Mouse (Mus musculus): Measurements from ENCODE around the gene Slc41a3. TPM values are rescaled to one million over a fixed set of nuclear protein-coding genes. Genes with fewer than 3 reads are reported as not detected.

The Slc41a3 gene
- polyA plus RNA-seq, 1 experiment from 2014 or later = 3.3 TPM

- 95% methylated on average over 3 of the region's 3 CpGs for WGBS
- Histone ChIP-seq H3K27ac (ENCODE audit: low read length) (no peak overlapping the region), H3K27me3 (replicated peaks; ENCODE audit: control insufficient read depth, insufficient read depth, low read length) (no peaks in the 10 kb centered on the region)
These were observed 37.0 kb upstream of the Slc41a3 start for GRCm38 (mm10) chr6:90567486-90567885.

GRCm38 (mm10) chr6:90567928-90568327 lies 36.6 kb upstream of the Slc41a3 start:
- Histone ChIP-seq H3K4me3 (replicated peaks; ENCODE audit: low read length) (no peak overlapping the region), H3K4me1 (replicated peaks; ENCODE audit: control insufficient read depth, insufficient read depth, low read length) (no peaks in the 10 kb centered on the region), H3K9me3 (ENCODE audit: control insufficient read depth, low read length) (no peaks in the 10 kb centered on the region), H3K27ac (ENCODE audit: low read length) (no peak overlapping the region), H3K4me2 (ENCODE audit: low read length) (no peak overlapping the region), H3K9ac (replicated peaks; ENCODE audit: low read depth, low read length) (no peak overlapping the region), H3K27me3 (replicated peaks; ENCODE audit: control insufficient read depth, insufficient read depth, low read length) (no peaks in the 10 kb centered on the region), H3K36me3 (ENCODE audit: control insufficient read depth, insufficient read depth) (no peaks in the 10 kb centered on the region)
- WGBS = 74% methylated on average over 3 of the region's 3 CpGs
- ATAC-seq = no peak

More at GRCm38 (mm10) chr6:90567486-90567885, 37.0 kb upstream of the Slc41a3 start:
- ATAC-seq = no peak
- H3K4me3 ChIP-seq (replicated peaks; ENCODE audit: low read length) = no peak overlapping the region
- H3K9ac ChIP-seq (replicated peaks; ENCODE audit: low read depth, low read length) = no peak overlapping the region
- H3K4me1 ChIP-seq (replicated peaks; ENCODE audit: control insufficient read depth, insufficient read depth, low read length) = no peaks in the 10 kb centered on the region
- H3K36me3 ChIP-seq (ENCODE audit: control insufficient read depth, insufficient read depth) = no peaks in the 10 kb centered on the region
- no peaks in the 10 kb centered on the region for H3K9me3 ChIP-seq (ENCODE audit: control insufficient read depth, low read length)
- H3K4me2 ChIP-seq (ENCODE audit: low read length) = no peak overlapping the region

DNA sequence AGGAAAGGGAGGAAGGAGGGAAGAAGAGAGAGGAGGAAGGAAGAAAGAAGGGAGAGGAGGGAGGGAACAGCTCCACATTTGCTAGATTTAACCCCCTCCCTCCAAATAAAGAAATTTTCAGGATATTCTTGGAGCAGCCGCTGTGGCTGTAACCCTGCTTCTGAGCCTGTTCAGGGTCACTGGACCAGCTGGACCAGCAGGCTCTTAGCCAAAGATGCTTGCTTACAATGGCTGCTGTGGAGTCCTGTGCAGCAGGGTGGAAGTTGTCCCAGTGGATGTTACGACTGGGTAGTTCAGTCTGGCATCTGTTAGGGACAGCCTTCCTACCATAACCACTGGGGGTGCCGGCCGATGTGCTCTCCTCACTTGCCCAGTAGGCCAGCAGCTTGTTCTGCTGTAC lies 35.8 kb upstream of the Slc41a3 start:
- WGBS = 63% methylated on average over 4 of the region's 4 CpGs
- Histone ChIP-seq H3K9me3 (ENCODE audit: control insufficient read depth, low read length) (no peaks in the 10 kb centered on the region), H3K4me1 (replicated peaks; ENCODE audit: control insufficient read depth, insufficient read depth, low read length) (no peaks in the 10 kb centered on the region), H3K27ac (ENCODE audit: low read length) (no peak overlapping the region), H3K36me3 (ENCODE audit: control insufficient read depth, insufficient read depth) (no peaks in the 10 kb centered on the region), H3K9ac (replicated peaks; ENCODE audit: low read depth, low read length) (no peak overlapping the region), H3K4me2 (ENCODE audit: low read length) (no peak overlapping the region), H3K27me3 (replicated peaks; ENCODE audit: control insufficient read depth, insufficient read depth, low read length) (no peaks in the 10 kb centered on the region), H3K4me3 (replicated peaks; ENCODE audit: low read length) (no peak overlapping the region)
- no peak for ATAC-seq

DNA sequence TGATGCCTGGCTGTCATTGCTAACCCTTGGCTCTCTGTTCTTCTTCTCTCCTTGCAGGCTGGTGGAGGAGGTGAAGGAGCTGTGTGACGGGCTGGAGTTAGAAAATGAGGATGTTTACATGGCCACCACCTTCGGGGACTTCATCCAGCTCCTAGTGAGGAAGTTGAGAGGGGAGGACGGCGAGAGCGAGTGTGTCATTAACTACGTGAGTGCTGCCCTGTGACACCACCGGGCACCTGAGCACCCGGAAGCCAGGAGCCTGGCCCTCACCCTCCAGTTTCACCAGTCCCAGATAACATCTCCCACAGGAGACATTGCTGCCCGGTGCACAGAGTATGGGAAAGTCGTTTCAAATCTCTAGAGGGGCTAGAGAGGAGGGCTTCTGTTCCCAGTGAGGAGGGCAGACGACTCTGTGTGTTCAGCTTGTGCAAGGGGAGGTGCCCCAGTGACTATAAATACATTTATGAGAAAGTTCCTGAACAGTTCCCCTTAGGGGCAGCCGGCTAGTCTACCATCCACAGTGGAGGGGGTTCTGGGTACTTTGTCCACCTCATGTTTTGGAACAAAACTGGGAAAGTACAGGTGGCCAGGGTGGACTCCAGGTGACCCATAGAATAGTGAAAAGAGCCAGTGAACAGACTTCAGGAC lies 34.7 kb upstream of the Slc41a3 start:
- no peaks in the 10 kb centered on the region for H3K36me3 ChIP-seq (ENCODE audit: control insufficient read depth, insufficient read depth)
- H3K27ac ChIP-seq (ENCODE audit: low read length) = no peak overlapping the region
- H3K4me3 ChIP-seq (replicated peaks; ENCODE audit: low read length) = no peak overlapping the region
- H3K27me3 ChIP-seq (replicated peaks; ENCODE audit: control insufficient read depth, insufficient read depth, low read length) = no peaks in the 10 kb centered on the region
- no peak for ATAC-seq
- H3K9ac ChIP-seq (replicated peaks; ENCODE audit: low read depth, low read length) = no peak overlapping the region
- no peaks in the 10 kb centered on the region for H3K9me3 ChIP-seq (ENCODE audit: control insufficient read depth, low read length)
- 82% methylated on average over 12 of the region's 12 CpGs for WGBS
- H3K4me1 ChIP-seq (replicated peaks; ENCODE audit: control insufficient read depth, insufficient read depth, low read length) = no peaks in the 10 kb centered on the region
- H3K4me2 ChIP-seq (ENCODE audit: low read length) = no peak overlapping the region

DNA sequence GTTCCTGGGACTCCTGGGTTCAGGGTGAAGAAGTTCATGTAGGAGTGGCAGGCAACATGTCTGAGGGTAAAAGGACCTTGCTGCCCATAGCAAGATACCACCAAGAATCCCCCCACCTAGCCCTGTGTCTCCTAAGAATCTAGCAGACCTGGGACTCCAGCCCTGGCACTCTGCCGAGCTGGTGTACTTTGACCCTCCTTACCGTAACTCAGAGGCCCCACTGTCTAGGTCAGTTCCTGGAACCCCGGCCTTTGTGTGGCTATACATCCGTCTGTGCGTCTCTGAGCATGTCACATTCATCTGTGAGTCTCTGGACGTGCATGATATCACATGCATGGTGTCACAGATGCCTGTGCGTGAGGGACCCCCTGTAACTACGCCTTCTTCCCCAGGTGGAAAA lies 34.1 kb upstream of the Slc41a3 start:
- Histone ChIP-seq H3K9ac (replicated peaks; ENCODE audit: low read depth, low read length) (no peak overlapping the region), H3K27me3 (replicated peaks; ENCODE audit: control insufficient read depth, insufficient read depth, low read length) (no peaks in the 10 kb centered on the region), H3K4me2 (ENCODE audit: low read length) (no peak overlapping the region), H3K36me3 (ENCODE audit: control insufficient read depth, insufficient read depth) (no peaks in the 10 kb centered on the region), H3K27ac (ENCODE audit: low read length) (no peak overlapping the region), H3K4me3 (replicated peaks; ENCODE audit: low read length) (no peak overlapping the region), H3K9me3 (ENCODE audit: control insufficient read depth, low read length) (no peaks in the 10 kb centered on the region), H3K4me1 (replicated peaks; ENCODE audit: control insufficient read depth, insufficient read depth, low read length) (no peaks in the 10 kb centered on the region)
- 78% methylated on average over 8 of the region's 8 CpGs for WGBS
- no peak for ATAC-seq

- 37% methylated on average over 3 of the region's 3 CpGs for WGBS
- Histone ChIP-seq H3K4me1 (replicated peaks; ENCODE audit: control insufficient read depth, insufficient read depth, low read length) (0 out of 2 replicates have a peak, but pooled peaks cover 4% of the 10 kb centered on the region), H3K36me3 (ENCODE audit: control insufficient read depth, insufficient read depth) (no peaks in the 10 kb centered on the region), H3K27ac (ENCODE audit: low read length) (no peak overlapping the region), H3K9ac (replicated peaks; ENCODE audit: low read depth, low read length) (no peak overlapping the region), H3K27me3 (replicated peaks; ENCODE audit: control insufficient read depth, insufficient read depth, low read length) (no peaks in the 10 kb centered on the region), H3K4me2 (ENCODE audit: low read length) (no peak overlapping the region), H3K9me3 (ENCODE audit: control insufficient read depth, low read length) (no peaks in the 10 kb centered on the region), H3K4me3 (replicated peaks; ENCODE audit: low read length) (no peak overlapping the region)
- peak; percentile 57 for ATAC-seq
These were observed 29.2 kb upstream of the Slc41a3 start for GRCm38 (mm10) chr6:90575261-90575715.

DNA sequence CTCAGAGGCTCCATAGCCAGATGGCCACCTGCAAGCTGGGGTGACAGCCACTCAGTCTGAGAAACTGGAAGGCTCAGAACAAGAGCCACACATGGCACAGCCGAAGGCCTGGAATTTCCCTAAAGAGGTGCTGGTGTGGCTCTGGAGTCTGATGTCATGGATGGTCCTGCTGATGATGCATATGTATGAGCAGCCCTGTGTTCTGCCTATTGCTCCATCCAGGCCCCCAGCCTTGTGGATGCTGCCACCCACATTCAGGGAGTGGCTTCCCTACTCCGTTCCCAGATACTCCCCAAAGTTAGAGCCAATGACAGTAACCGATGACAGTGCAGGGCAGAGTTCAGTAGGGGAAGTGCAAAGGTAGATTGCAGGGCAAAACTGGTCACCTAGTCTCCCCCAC lies 26.4 kb upstream of the Slc41a3 start:
- Histone ChIP-seq H3K4me2 (ENCODE audit: low read length) (no peak overlapping the region), H3K4me1 (replicated peaks; ENCODE audit: control insufficient read depth, insufficient read depth, low read length) (0 out of 2 replicates have a peak, but pooled peaks cover 4% of the 10 kb centered on the region), H3K27ac (ENCODE audit: low read length) (no peak overlapping the region), H3K9me3 (ENCODE audit: control insufficient read depth, low read length) (no peaks in the 10 kb centered on the region), H3K36me3 (ENCODE audit: control insufficient read depth, insufficient read depth) (no peaks in the 10 kb centered on the region), H3K27me3 (replicated peaks; ENCODE audit: control insufficient read depth, insufficient read depth, low read length) (no peaks in the 10 kb centered on the region), H3K9ac (replicated peaks; ENCODE audit: low read depth, low read length) (no peak overlapping the region), H3K4me3 (replicated peaks; ENCODE audit: low read length) (no peak overlapping the region)
- WGBS = 48% methylated on average over 3 of the region's 3 CpGs
- ATAC-seq = peak; percentile 61

GRCm38 (mm10) chr6:90582331-90582730 lies 22.2 kb upstream of the Slc41a3 start:
- no peak overlapping the region for H3K27ac ChIP-seq (ENCODE audit: low read length)
- ATAC-seq = no peak

DNA sequence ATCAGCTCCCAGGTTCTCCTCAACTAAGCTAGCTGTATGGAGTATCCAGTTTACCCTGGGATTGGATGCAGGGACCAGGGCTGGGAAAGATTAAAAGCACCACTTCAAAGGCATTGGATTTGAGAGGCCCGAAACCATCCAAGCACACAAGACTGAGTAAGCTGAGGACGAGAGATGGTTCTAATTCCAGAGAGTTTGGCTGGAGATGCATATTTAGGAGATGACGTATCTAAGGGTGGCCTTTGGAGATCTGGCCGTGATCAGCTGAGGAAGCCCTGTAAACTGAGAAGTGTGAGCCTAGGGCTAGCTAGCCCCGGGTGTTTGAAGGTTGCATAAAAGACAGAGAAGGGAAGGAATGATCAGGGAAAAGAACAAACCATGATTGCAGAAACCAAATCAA lies 16.4 kb upstream of the Slc41a3 start:
- Histone ChIP-seq H3K27me3 (replicated peaks; ENCODE audit: control insufficient read depth, insufficient read depth, low read length) (no peaks in the 10 kb centered on the region), H3K27ac (ENCODE audit: low read length) (no peak overlapping the region), H3K4me3 (replicated peaks; ENCODE audit: low read length) (no peak overlapping the region), H3K4me2 (ENCODE audit: low read length) (no peak overlapping the region), H3K9ac (replicated peaks; ENCODE audit: low read depth, low read length) (no peak overlapping the region), H3K9me3 (ENCODE audit: control insufficient read depth, low read length) (no peaks in the 10 kb centered on the region), H3K4me1 (replicated peaks; ENCODE audit: control insufficient read depth, insufficient read depth, low read length) (no peaks in the 10 kb centered on the region), H3K36me3 (ENCODE audit: control insufficient read depth, insufficient read depth) (no peaks in the 10 kb centered on the region)
- 76% methylated on average over 5 of the region's 5 CpGs for WGBS
- ATAC-seq = no peak

More at GRCm38 (mm10) chr6:90582331-90582730, 22.2 kb upstream of the Slc41a3 start:
- 82% methylated on average over 2 of the region's 2 CpGs for WGBS
- no peak overlapping the region for H3K4me3 ChIP-seq (replicated peaks; ENCODE audit: low read length)
- H3K36me3 ChIP-seq (ENCODE audit: control insufficient read depth, insufficient read depth) = no peaks in the 10 kb centered on the region
- no peak overlapping the region for H3K4me2 ChIP-seq (ENCODE audit: low read length)
- no peaks in the 10 kb centered on the region for H3K27me3 ChIP-seq (replicated peaks; ENCODE audit: control insufficient read depth, insufficient read depth, low read length)
- no peaks in the 10 kb centered on the region for H3K9me3 ChIP-seq (ENCODE audit: control insufficient read depth, low read length)
- 0 out of 2 replicates have a peak, but pooled peaks cover 4% of the 10 kb centered on the region for H3K4me1 ChIP-seq (replicated peaks; ENCODE audit: control insufficient read depth, insufficient read depth, low read length)
- no peak overlapping the region for H3K9ac ChIP-seq (replicated peaks; ENCODE audit: low read depth, low read length)

- WGBS = 85% methylated on average over 1 of the region's 1 CpGs
- Histone ChIP-seq H3K4me1 (replicated peaks; ENCODE audit: control insufficient read depth, insufficient read depth, low read length) (no peaks in the 10 kb centered on the region), H3K27ac (ENCODE audit: low read length) (no peak overlapping the region), H3K4me3 (replicated peaks; ENCODE audit: low read length) (no peak overlapping the region), H3K27me3 (replicated peaks; ENCODE audit: control insufficient read depth, insufficient read depth, low read length) (no peaks in the 10 kb centered on the region), H3K4me2 (ENCODE audit: low read length) (no peak overlapping the region), H3K9ac (replicated peaks; ENCODE audit: low read depth, low read length) (no peak overlapping the region), H3K9me3 (ENCODE audit: control insufficient read depth, low read length) (no peaks in the 10 kb centered on the region), H3K36me3 (ENCODE audit: control insufficient read depth, insufficient read depth) (no peaks in the 10 kb centered on the region)
- no peak for ATAC-seq
These were observed 13.8 kb upstream of the Slc41a3 start for GRCm38 (mm10) chr6:90590707-90591106.
